Mouse (Mus musculus) cerebellum, adult 8-10 months (tissue): ENCODE data around the gene Sdr9c7.
"Not testable (repeated sequence)": the region's sequence is repeated elsewhere in the genome, so short reads cannot be mapped to it uniquely, and the experiment has no call there.

Experiments
- DNase-seq: peaks from one replicate; pipeline ENCODE4 v3.0.0; 2022

Sdr9c7 gene

GRCm38 (mm10) chr10:127907386-127907951, 9.2 kb downstream of the Sdr9c7 start:
- DNase-seq: no peak

- DNase-seq: no peak
Observed at GRCm38 (mm10) chr10:127915578-127915977, 17.3 kb downstream of the Sdr9c7 start.

DNA sequence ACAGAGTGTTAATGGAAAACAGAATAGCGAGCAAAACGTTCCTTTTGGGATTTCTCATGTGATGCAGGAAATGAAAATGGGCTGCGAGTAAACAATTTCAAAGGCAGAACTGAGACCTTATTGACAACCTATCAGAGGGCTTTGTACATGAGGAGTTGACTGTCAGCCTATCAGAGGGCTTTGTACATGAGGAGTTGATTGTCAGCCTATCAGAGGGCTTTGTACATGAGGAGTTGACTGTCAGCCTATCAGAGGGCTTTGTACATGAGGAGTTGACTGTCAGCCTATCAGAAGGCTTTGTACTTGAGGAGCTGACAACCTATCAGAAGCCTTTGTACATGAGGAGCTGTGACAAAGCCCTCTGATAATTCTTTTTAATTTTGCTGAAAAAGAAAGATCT, 18.9 kb downstream of the Sdr9c7 start:
- DNase-seq: not testable (repeated sequence)

GRCm38 (mm10) chr10:127917651-127918050, 19.3 kb downstream of the Sdr9c7 start:
- no peak for DNase-seq

- no peak for DNase-seq
Observed at GRCm38 (mm10) chr10:127922241-127922640, 23.9 kb downstream of the Sdr9c7 start.

DNA sequence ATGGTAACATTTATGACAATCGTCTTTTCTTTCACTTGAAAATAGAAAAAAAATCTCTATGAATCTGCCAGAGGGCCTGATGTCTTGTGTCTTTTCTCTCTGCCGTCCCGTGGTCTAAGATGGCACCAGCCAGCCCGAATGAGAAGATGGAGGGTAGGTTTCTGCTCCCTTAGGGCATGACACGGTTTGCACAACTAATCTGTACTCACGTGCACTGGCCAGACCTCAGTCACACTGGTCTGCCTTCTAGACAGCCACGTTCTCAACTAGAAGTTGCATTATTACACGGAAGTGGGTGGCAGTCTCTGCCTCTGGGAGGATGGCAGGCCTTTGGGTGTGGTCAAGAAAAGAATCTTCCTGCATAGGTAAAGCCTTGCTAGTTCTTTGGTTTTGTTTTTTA, 24.7 kb downstream of the Sdr9c7 start:
- DNase-seq: no peak

DNA sequence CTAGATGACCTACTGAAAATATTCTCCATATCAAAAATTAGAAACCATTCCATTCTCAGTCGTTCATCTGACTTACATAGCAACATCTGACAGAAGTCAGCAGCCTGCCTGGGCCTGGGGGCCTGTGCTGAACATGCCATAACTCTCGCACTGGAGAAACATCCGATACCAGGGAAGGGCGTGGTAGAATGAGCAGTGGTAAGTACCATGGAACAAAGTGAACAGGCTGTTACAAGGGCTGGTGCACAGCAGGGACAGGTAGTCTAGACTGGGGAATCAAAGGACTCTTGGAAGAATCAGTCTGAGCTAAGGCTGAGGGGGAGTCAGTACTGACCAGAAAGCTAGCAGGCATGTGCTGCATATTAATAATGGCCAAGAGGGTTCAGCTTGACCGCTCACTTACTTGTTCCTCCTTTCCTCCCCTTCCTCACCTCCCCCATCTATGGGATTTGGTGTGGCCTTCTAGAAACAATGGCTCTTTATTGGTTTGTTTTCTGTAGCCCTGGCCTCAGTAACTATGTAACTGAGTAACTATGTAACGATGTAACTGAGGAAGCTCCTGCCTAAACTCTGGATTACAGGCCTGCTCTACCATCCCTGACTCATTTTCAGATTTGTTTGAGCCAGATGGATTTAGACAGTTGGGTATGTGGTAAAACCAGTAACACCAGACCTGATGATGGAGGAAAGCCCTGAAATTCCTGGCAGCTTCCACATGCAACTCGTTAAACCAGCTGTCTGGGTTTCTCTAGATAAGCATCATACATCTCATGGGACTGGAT, 26.5 kb downstream of the Sdr9c7 start:
- DNase-seq: no peak

GRCm38 (mm10) chr10:127927737-127928136, 29.4 kb downstream of the Sdr9c7 start:
- no peak for DNase-seq

GRCm38 (mm10) chr10:127932290-127932926, 34.1 kb downstream of the Sdr9c7 start:
- no peak for DNase-seq

GRCm38 (mm10) chr10:127936271-127936670, 38.0 kb downstream of the Sdr9c7 start:
- no peak for DNase-seq

- no peak for DNase-seq
Observed at GRCm38 (mm10) chr10:127936747-127937409, 38.6 kb downstream of the Sdr9c7 start.

- DNase-seq: peak; percentile 52
Observed at GRCm38 (mm10) chr10:127937428-127938010, 39.2 kb downstream of the Sdr9c7 start.

- DNase-seq: not testable (repeated sequence)
Observed at GRCm38 (mm10) chr10:127939667-127940066, 41.3 kb downstream of the Sdr9c7 start.

DNA sequence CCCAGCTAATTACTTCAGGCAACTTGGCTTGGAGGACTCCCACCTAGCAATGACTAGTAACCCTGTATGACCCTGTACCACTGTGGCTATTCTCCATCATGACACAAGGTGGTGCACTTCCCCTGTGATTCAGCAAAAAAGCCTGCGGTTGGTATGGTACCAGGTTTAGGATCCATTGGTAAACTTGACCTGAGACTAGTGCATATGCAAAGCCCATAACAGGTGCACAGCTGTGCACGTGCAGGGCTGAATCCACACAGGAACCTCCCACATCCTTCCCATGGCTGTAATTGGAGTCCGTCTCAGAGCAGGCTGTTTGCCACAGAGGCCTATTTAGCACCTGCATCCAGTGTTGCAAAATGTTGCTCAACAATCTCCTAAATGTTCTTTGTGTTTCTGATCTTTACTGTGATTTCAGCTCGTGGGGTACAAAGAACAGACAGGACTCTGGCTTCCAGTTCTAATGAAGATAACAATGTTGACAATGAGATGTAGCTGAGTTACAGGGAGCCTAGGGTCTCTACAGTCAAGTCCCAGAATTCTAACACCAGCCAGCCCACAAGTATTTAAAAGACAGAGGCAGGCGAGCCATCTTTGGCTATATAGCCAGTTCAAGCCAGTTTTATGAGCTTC, 47.2 kb downstream of the Sdr9c7 start:
- DNase-seq: peak; percentile 19

GRCm38 (mm10) chr10:127949596-127950130, 51.3 kb downstream of the Sdr9c7 start:
- no peak for DNase-seq

- DNase-seq: no peak
Observed at GRCm38 (mm10) chr10:127951390-127951789, 53.1 kb downstream of the Sdr9c7 start.

DNA sequence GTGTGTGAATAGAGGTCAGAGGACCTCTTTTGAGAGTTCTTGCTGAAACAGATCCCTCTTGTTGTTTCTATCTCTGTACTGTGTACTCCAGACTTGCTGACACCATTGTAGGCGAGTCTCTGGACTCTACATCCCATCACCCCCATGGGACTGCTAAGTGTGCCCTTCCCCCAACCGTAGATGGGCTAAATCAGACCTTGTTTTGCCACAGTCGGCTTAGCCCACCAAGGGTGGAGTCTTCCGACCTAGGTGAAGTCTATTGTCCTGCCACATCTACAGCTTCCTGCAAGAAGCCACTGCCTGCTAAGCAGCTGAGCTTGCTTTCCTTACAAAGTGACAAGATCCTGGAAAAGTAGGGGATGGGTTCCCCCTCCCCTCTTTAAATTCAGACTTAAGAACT, 53.5 kb downstream of the Sdr9c7 start:
- no peak for DNase-seq

DNA sequence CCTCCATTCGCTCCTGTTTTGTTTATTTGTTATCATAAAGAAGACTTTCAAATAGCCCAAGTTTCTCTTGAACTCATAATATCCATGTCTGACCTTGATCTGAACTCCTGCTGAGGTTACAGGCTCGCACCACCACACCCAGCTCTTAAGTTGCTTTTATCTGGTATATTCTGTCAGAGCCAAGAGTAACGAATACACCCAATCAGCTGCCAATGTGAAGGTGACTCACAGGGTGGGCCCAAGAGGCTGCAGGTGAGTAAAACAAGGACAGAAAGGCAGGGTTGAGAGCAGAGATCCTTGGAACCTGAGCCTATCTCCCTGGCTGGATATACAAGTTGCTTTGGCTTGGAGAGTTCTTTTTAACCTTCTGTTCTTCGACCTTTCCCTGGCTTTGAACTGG, 56.7 kb downstream of the Sdr9c7 start:
- no peak for DNase-seq

GRCm38 (mm10) chr10:127956168-127956816, 58.0 kb downstream of the Sdr9c7 start:
- DNase-seq: peak; percentile 75

DNA sequence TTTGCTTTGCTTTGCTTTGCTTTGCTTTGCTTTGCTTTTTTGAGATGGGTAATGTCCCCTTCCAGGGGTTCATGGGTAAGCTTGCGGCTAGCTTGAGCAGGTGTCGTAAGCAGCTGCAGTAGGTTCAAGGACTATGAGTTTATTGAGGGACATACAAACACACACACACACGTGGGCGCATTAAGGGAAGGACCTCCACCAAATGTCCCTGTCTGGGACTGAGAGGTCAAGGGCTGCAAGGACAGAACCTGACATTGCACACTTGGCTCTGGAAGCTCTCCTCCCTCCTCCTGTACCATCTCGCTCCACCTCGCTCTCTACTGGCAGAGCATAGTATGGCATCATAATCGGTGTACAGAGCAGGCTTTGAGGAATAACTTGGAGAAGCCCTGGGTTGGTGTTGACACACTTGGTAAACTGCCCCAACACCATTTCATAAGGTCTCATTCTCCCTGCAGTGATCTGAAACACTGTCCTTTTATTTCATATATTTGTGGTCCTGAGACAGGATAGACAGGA, 60.9 kb downstream of the Sdr9c7 start:
- DNase-seq: no peak
